Mouse (Mus musculus) left cerebral cortex, postnatal 4 days (tissue): ENCODE measurements around the gene Trarg1. TPM values are rescaled to one million over a fixed set of nuclear protein-coding genes. Genes with fewer than 3 reads are reported as not detected.

Experiments
- total RNA-seq, 2 experiments: library from RNA; stranded (reverse); gene quantifications; 2 replicates each; pipeline ENCODE4 v1.2.3; 2021

Trarg1 gene
- total RNA-seq, 2 experiments from 2014 or later = 0.30 to 0.68 TPM

Other genes with a start within 250 kb of the Trarg1 start
- gene Abr, start 57.5 kb upstream of the Trarg1 start, total RNA-seq = 100 to 1,000 TPM; 267 to 280 TPM
- gene Bhlha9, start 7.3 kb upstream of the Trarg1 start, total RNA-seq = 1 to 10 TPM; 2.5 to 3.3 TPM
- 10 to 100 TPM; 36.6 to 41.2 TPM for gene Gosr1, start 83.8 kb downstream of the Trarg1 start, total RNA-seq
- gene Cpd, start 167.2 kb downstream of the Trarg1 start, total RNA-seq = 10 to 100 TPM; 56.8 to 56.9 TPM
- not detected for gene Tmigd1, start 222.4 kb downstream of the Trarg1 start, total RNA-seq
- 10 to 100 TPM; 80.8 to 89.7 TPM for gene Blmh, start 245.0 kb downstream of the Trarg1 start, total RNA-seq